Mouse (Mus musculus) heart, postnatal 0 days (tissue): ENCODE results near the gene H2-T23.

Experiments
- CTCF ChIP-seq: IDR thresholded peaks from 2 replicates; pipeline ENCODE4 v1.5.1; 2016; ENCODE audit warnings: antibody characterized with exemption, control low read depth, low read depth
- EP300 ChIP-seq: IDR thresholded peaks from 2 replicates; pipeline ENCODE4 v1.6.1; 2016; ENCODE audit warnings: antibody characterized with exemption, low read depth

GRCm38 (mm10) chr17:36025901-36026300, 6.8 kb downstream of the H2-T23 start:
- TF ChIP-seq CTCF (no peak), EP300 (no peak)
